Mouse (Mus musculus): ENCODE results near the gene Oas1c. TPM values are rescaled to one million over a fixed set of nuclear protein-coding genes. Genes with fewer than 3 reads are reported as not detected.

Gene Oas1c
- 2.7 and 4.6 TPM in 2 replicates for polyA plus RNA-seq (2012; rRNA removed)

- peak within 1 kb of the TSS; percentile 79 for H3K4me3 ChIP-seq (replicated peaks; ENCODE audit: extremely low read depth, low read depth, low read length)
- peaks cover 6% of the 10 kb centered on the region; the same call in 1 of the 2 replicates for H3K4me1 ChIP-seq (ENCODE audit: control insufficient read depth, insufficient read depth, low read length)
- TF ChIP-seq POLR2A (IDR thresholded peaks at IDR 0.05; ENCODE audit: borderline replicate concordance, extremely low read depth, low read depth, low read length) (peak; percentile 82; the same call in 1 of the 2 replicates), CTCF (IDR thresholded peaks at IDR 0.05; ENCODE audit: insufficient read depth, low read length) (no peak)
- peak; percentile 82 for DNase-seq
- 2% methylated on average over 18 of the region's 18 CpGs for WGBS
These were observed at the start of gene Oas1c for GRCm38 (mm10) chr5:120811951-120812819. Gene Oas1c, minus strand, starts transcription at chr5:120812514.

- 46% methylated on average over 4 of the region's 4 CpGs for WGBS
- Histone ChIP-seq H3K4me3 (replicated peaks; ENCODE audit: extremely low read depth, low read depth, low read length) (no peak within 1 kb of the TSS), H3K4me1 (ENCODE audit: control insufficient read depth, insufficient read depth, low read length) (no peaks in the 10 kb centered on the region)
- no peak for TF ChIP-seq CTCF (IDR thresholded peaks at IDR 0.05; ENCODE audit: insufficient read depth, low read length)
- no peak for TF ChIP-seq POLR2A (IDR thresholded peaks at IDR 0.05; ENCODE audit: borderline replicate concordance, extremely low read depth, low read depth, low read length)
- DNase-seq, result no peak
These were observed 48.8 kb upstream of the Oas1c start, which contains the start of gene Oas1h for GRCm38 (mm10) chr5:120861121-120861520. Gene Oas1h, plus strand, starts transcription at chr5:120861421.

- TF ChIP-seq CTCF (IDR thresholded peaks at IDR 0.05; ENCODE audit: insufficient read depth, low read length) (no peak), POLR2A (IDR thresholded peaks at IDR 0.05; ENCODE audit: borderline replicate concordance, extremely low read depth, low read depth, low read length) (no peak)
These were observed 46.9 kb upstream of the Oas1c start for GRCm38 (mm10) chr5:120859241-120859640.

DNA sequence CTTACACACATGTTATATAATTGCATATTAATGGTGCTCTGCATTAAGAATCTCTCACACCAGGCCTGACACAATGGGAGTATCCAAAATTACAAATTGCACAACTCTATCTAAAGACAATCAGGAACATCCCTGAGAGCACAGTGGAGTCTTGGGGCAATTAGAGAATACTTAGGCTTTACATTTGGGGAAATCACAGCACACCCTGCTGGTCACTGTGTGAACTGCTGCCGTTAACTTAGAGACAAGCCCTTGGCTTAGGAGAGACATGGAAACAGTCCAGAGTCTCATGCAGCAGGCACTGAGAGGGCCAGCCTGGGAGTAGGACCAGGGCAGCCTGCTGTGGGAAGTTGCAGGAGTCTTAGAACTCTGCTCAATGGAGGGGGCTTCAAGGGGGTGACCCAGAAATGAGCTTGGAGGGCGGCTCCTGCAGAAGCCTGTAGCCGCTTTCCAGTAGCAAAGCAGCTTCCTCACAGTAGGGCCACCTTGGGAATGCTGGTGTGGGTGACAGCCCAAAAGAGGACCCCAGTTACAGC, 37.4 kb upstream of the Oas1c start:
- Histone ChIP-seq H3K4me3 (replicated peaks; ENCODE audit: extremely low read depth, low read depth, low read length) (no peak overlapping the region), H3K4me1 (ENCODE audit: control insufficient read depth, insufficient read depth, low read length) (no peaks in the 10 kb centered on the region)
- DNase-seq, result peak; percentile 25
- TF ChIP-seq CTCF (IDR thresholded peaks at IDR 0.05; ENCODE audit: insufficient read depth, low read length), result peak; percentile 49; the same call in 1 of the 2 replicates
- TF ChIP-seq POLR2A (IDR thresholded peaks at IDR 0.05; ENCODE audit: borderline replicate concordance, extremely low read depth, low read depth, low read length), result no peak
- 57% methylated on average over 3 of the region's 3 CpGs for WGBS

More at GRCm38 (mm10) chr5:120859241-120859640, 46.9 kb upstream of the Oas1c start:
- H3K4me1 ChIP-seq (ENCODE audit: control insufficient read depth, insufficient read depth, low read length), result no peaks in the 10 kb centered on the region
- no peak overlapping the region for H3K4me3 ChIP-seq (replicated peaks; ENCODE audit: extremely low read depth, low read depth, low read length)
- no peak for DNase-seq
- WGBS, result 75% methylated on average over 2 of the region's 2 CpGs

- Histone ChIP-seq H3K4me3 (replicated peaks; ENCODE audit: extremely low read depth, low read depth, low read length) (no peak within 1 kb of the TSS), H3K4me1 (ENCODE audit: control insufficient read depth, insufficient read depth, low read length) (no peaks in the 10 kb centered on the region)
- DNase-seq, result no peak
- TF ChIP-seq POLR2A (IDR thresholded peaks at IDR 0.05; ENCODE audit: borderline replicate concordance, extremely low read depth, low read depth, low read length) (no peak), CTCF (IDR thresholded peaks at IDR 0.05; ENCODE audit: insufficient read depth, low read length) (no peak)
- 53% methylated on average over 4 of the region's 4 CpGs for WGBS
These were observed 34.8 kb upstream of the Oas1c start, which contains the start of gene Oas1f for GRCm38 (mm10) chr5:120847067-120847466. Gene Oas1f, plus strand, starts transcription at chr5:120847367.

DNA sequence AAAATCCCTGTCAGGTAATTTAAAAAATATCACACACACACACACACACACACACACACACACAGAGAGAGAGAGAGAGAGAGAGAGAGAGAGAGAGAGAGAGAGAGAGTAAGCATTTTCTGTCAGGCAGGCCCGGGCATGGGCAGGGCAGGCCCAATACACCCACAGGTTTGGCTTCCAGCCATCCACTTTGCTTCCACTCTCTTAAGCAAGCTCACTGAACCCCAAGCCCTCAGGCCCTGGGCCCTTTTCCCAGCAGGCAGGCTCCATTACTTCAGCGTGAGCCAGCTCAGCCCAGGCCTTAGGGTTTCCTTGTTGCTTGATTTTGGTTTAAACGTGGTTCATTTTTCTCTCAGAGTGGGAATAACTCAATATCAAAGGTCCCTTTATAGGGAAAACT, 32.4 kb upstream of the Oas1c start:
- no peak for DNase-seq
- Histone ChIP-seq H3K4me3 (replicated peaks; ENCODE audit: extremely low read depth, low read depth, low read length) (no peak overlapping the region), H3K4me1 (ENCODE audit: control insufficient read depth, insufficient read depth, low read length) (no peaks in the 10 kb centered on the region)
- WGBS, result 41% methylated on average over 3 of the region's 3 CpGs
- no peak for TF ChIP-seq POLR2A (IDR thresholded peaks at IDR 0.05; ENCODE audit: borderline replicate concordance, extremely low read depth, low read depth, low read length)
- TF ChIP-seq CTCF (IDR thresholded peaks at IDR 0.05; ENCODE audit: insufficient read depth, low read length), result no peak

- WGBS, result 12% methylated on average over 8 of the region's 8 CpGs
- no peak overlapping the region for H3K4me3 ChIP-seq (replicated peaks; ENCODE audit: extremely low read depth, low read depth, low read length)
- H3K4me1 ChIP-seq (ENCODE audit: control insufficient read depth, insufficient read depth, low read length), result no peaks in the 10 kb centered on the region
- no peak for TF ChIP-seq POLR2A (IDR thresholded peaks at IDR 0.05; ENCODE audit: borderline replicate concordance, extremely low read depth, low read depth, low read length)
- TF ChIP-seq CTCF (IDR thresholded peaks at IDR 0.05; ENCODE audit: insufficient read depth, low read length), result peak; percentile 59
- peak; percentile 47 for DNase-seq
These were observed 24.6 kb upstream of the Oas1c start for GRCm38 (mm10) chr5:120836731-120837585.

- H3K4me3 ChIP-seq (replicated peaks; ENCODE audit: extremely low read depth, low read depth, low read length), result no peak overlapping the region
- WGBS, result 15% methylated on average over 17 of the region's 17 CpGs
- TF ChIP-seq POLR2A (IDR thresholded peaks at IDR 0.05; ENCODE audit: borderline replicate concordance, extremely low read depth, low read depth, low read length), result no peak
- no peak for DNase-seq
- H3K4me1 ChIP-seq (ENCODE audit: control insufficient read depth, insufficient read depth, low read length), result no peaks in the 10 kb centered on the region
These were observed 21.3 kb upstream of the Oas1c start for GRCm38 (mm10) chr5:120833335-120834280.

Data from lung, adult 2 months (tissue).